In the genomic region with DNA sequence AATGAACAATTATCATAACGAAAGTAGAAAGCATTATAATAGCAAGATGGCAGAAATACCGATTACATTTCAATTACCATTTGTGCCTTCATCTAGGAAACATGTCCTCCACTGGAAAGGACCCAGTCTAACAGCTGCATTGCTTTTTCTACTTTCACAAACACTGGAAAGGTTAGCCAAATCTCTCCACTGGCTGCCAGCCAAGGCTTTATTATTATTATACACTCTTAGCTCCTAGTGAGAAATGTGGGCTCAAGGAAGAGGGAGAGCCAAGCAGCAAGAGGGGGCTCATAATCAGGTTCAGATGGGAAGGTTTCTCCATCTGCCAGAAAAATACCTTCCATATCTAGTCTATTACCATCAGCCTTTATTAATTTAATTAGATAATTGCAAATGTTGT, we compare ENCODE assay signal across 8 mouse cellular contexts. TPM values are rescaled to one million over a fixed set of nuclear protein-coding genes. Genes with fewer than 3 reads are reported as not detected.
DNase-seq lines count a peak whose midpoint lies in the region; ATAC-seq lines count a peak whose summit lies in the region.

No protein-coding gene starts in this region.

- ATAC-seq in liver, embryonic 12.5 days, result no peak
- peak; percentile 63; the same call in 1 of the 2 replicates for ATAC-seq in intestine, embryonic 15.5 days

- no peak overlapping the region for H3K9ac ChIP-seq in liver, embryonic 12.5 days
- no peak overlapping the region for H3K9ac ChIP-seq in intestine, embryonic 15.5 days

- H3K4me3 ChIP-seq in liver, embryonic 12.5 days, result no peak overlapping the region
- H3K4me3 ChIP-seq in intestine, embryonic 15.5 days (replicated peaks), result no peak overlapping the region

- no peaks in the 10 kb centered on the region for H3K27me3 ChIP-seq in liver, embryonic 12.5 days (replicated peaks)
- no peaks in the 10 kb centered on the region for H3K27me3 ChIP-seq in intestine, embryonic 15.5 days (replicated peaks)

- no peak overlapping the region for H3K4me2 ChIP-seq in liver, embryonic 12.5 days
- H3K4me2 ChIP-seq in intestine, embryonic 15.5 days (replicated peaks), result no peak overlapping the region

- H3K4me1 ChIP-seq in liver, embryonic 12.5 days, result no peaks in the 10 kb centered on the region
- peaks cover 19% of the 10 kb centered on the region for H3K4me1 ChIP-seq in intestine, embryonic 15.5 days (replicated peaks)

- WGBS in liver, embryonic 12.5 days (ENCODE audit: insufficient replicate concordance), result 73% methylated on average over 2 of the region's 2 CpGs
- 62% methylated on average over 2 of the region's 2 CpGs for WGBS in intestine, embryonic 15.5 days

- DNase-seq in adrenal gland, postnatal 14 days, result peak; percentile 70
- no peak for DNase-seq in adrenal gland, adult 18-20 months (ENCODE audit: low spot score in 2 of 2)
- peak; percentile 11 for DNase-seq in liver
- peak; percentile 65 for DNase-seq in ovary, postnatal 14 days (ENCODE audit: low spot score)
- DNase-seq in thymus, postnatal 14 days, result no peak
- DNase-seq in left cerebral cortex, adult 18-20 months (ENCODE audit: low spot score in 2 of 2), result no peak

- H3K27ac ChIP-seq in liver, embryonic 12.5 days, result no peak overlapping the region
- H3K27ac ChIP-seq in intestine, embryonic 15.5 days, result no peak overlapping the region

- H3K36me3 ChIP-seq in liver, embryonic 12.5 days, result no peaks in the 10 kb centered on the region
- no peaks in the 10 kb centered on the region for H3K36me3 ChIP-seq in intestine, embryonic 15.5 days

- no peaks in the 10 kb centered on the region for H3K9me3 ChIP-seq in liver, embryonic 12.5 days (replicated peaks)
- no peaks in the 10 kb centered on the region for H3K9me3 ChIP-seq in intestine, embryonic 15.5 days

RNA-seq across cellular contexts. Expression of a gene that starts 35.9 kb away (rescaled TPM):
- total RNA-seq in adrenal gland, postnatal 14 days (2021), result 336 and 367 TPM in 2 replicates
- 100 to 1,000 TPM; 265 to 300 TPM for total RNA-seq in adrenal gland, adult 18-20 months (2021)
- polyA plus RNA-seq in liver, embryonic 12.5 days (2016; fragmentation: Nextera tagmentation; extraction: Ambion mirVana), result 24.2 and 24.4 TPM in 2 replicates
- 117 and 118 TPM in 2 replicates for polyA plus RNA-seq in intestine, embryonic 15.5 days (2015; fragmentation: Nextera tagmentation; extraction: Ambion mirVana)
- 100 to 1,000 TPM; 534 to 545 TPM for total RNA-seq in left cerebral cortex, adult 18-20 months (2021)

Comparison
In these comparisons a context has a peak if more than half of its experiments do, and no peak if none do; other contexts are left out.
1. DNase-seq: peak in adrenal gland, postnatal 14 days (single experiment), liver (single experiment) and ovary, postnatal 14 days (single experiment); none in adrenal gland, adult 18-20 months (0 of 2), thymus, postnatal 14 days (single experiment) and left cerebral cortex, adult 18-20 months (0 of 2).